Mouse (Mus musculus) hindlimb bud, embryonic 11.5 days (tissue): Measurements from ENCODE around the gene Eci2.
"Not testable (repeated sequence)": the region's sequence is repeated elsewhere in the genome, so short reads cannot be mapped to it uniquely, and the experiment has no call there.

ENCODE experiments used
- DNase-seq: peaks from one replicate; pipeline ENCODE4 v3.0.0-alpha.2; 2012; ENCODE audit warnings: low read depth, low spot score; ENCODE audit errors: extremely low spot score

Eci2 gene

GRCm38 (mm10) chr13:34993085-34993484 is 33.8 kb downstream of the Eci2 start:
- DNase-seq = no peak

DNA sequence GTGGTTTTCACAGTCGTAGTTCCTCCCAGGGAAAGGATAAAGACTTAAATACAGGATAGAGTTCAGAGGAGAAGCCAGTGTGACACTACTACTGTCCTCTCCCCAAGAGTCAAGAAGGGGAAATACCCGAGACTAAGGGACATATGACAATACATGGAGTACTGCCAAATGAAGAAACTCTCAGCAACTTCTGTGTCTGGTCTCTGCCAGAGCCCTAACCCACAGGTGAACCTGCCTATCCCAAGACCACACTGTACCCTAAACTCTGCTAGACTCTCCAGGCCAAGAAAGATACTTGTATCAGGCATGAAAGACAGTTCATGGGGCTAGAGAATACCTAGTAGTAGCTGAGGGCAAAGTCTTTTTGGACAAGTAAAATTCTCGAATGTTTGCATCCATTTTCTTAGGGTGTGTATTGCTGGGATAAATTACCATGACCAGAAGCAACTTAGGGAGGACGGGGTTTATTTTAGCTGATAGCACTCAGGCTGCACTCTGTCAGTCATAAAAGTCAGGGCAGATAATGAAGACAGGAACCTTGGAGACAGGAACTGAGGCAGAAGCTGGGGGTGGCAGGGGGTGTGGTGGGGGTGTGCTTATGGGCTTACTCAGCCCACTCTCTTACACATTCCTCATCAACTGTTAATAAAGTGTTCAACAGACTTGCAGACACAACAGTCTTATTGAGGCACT is 35.2 kb downstream of the Eci2 start:
- DNase-seq = no peak

DNA sequence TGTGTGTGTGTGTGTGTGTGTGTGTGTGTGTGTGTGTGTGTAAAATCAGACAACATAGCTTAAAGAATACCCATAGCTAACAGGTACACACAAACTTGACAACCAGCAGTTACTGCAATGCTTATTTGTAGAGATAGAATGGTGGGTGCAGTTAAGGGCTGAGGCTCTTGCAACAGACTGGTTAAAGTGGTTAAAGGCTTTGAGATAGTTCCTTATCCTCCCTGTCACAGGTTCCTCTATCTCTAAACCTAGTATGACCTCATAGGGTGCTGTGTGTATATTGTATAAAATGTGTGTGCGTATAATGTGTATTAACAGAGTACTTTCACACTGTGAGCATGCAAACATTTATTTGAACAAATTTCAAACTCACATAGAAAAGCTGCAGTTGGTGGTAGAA is 43.4 kb downstream of the Eci2 start:
- DNase-seq = not testable (repeated sequence)

DNA sequence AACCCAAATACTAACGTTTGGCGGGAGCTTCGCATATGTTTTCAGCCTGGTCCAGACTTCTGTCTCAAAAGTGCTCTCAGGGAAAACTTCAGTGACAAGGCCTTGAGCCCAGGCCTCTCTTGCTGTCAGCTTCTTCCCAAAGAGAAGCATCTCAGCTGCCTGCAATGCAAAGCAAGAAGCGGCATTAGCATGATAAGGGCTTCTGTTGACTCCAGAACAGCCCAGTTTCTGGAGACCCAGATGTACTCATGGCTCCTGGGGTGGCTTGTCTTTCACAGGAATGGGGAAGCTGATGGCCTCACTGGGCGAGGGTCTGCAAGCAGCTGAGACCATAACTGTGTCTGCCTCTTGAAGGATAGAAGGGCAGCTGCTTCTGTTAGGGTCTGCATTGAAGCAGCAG is 48.3 kb downstream of the Eci2 start:
- DNase-seq = not testable (repeated sequence)

- DNase-seq = no peak
These were observed 49.5 kb downstream of the Eci2 start for GRCm38 (mm10) chr13:34977410-34977809.

GRCm38 (mm10) chr13:34976116-34976515 is 50.8 kb downstream of the Eci2 start:
- no peak for DNase-seq

DNA sequence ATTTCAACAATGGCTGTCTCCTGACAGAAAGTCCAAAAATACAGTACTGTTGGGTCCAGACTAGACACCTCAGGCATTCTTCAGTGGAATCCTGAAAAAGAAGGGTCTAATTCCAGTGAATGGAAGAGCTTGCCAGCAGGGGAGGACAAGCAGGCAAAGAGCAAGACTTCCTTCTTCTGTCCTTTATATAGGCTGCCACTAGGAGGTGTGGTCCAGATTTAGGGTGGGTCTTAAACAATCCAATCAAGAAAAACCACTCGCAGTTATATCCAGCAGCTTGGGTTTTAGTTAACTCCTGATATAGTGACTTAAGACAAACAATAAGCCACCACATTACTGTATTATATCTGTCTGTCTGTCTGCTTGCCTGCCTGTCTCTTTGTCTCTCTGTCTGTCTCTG is 53.1 kb downstream of the Eci2 start:
- DNase-seq = no peak

DNA sequence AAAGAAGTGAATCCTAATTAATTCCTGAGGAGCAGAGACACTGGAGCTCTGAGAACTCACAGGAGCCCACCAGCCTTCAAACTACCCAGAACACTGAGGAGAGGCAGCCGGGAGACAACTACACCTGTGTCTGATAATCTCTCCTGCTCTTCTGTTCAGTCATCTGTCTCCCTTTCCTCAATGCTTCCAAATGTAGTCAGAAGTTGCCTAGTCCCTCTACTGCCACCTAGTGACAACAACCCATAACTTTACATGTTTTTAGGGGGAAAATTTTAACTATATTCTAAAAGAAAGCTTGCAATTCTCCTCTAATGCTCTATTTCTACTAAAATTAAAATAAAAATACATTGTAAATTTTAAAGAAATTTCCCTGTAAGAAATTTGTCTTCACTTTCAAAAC is 53.7 kb downstream of the Eci2 start:
- DNase-seq = no peak

- not testable (repeated sequence) for DNase-seq
These were observed 54.4 kb downstream of the Eci2 start for GRCm38 (mm10) chr13:34972456-34972855.

GRCm38 (mm10) chr13:34965647-34966046 is 61.2 kb downstream of the Eci2 start:
- DNase-seq = not testable (repeated sequence)

DNA sequence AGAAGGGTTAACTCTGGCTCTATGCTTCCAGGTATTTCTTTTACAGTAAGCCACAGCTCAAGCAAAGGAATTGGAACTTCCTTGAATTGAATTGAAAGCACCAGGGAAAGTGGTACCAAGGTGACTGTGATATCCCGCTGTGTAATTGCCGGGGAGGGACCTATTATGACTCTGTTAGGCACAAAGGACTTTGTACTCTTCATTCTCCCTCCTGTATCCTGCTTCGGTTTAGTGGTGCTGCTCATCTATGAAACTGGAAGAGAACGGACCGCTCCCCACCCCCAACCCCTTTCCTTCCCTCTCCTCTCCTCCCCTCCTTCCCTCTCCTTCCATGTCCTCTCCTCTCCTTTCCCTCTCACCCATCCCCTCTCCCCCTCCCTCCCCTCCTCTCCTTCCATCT is 62.0 kb downstream of the Eci2 start:
- no peak for DNase-seq

GRCm38 (mm10) chr13:34964419-34964818 is 62.5 kb downstream of the Eci2 start:
- DNase-seq = no peak

DNA sequence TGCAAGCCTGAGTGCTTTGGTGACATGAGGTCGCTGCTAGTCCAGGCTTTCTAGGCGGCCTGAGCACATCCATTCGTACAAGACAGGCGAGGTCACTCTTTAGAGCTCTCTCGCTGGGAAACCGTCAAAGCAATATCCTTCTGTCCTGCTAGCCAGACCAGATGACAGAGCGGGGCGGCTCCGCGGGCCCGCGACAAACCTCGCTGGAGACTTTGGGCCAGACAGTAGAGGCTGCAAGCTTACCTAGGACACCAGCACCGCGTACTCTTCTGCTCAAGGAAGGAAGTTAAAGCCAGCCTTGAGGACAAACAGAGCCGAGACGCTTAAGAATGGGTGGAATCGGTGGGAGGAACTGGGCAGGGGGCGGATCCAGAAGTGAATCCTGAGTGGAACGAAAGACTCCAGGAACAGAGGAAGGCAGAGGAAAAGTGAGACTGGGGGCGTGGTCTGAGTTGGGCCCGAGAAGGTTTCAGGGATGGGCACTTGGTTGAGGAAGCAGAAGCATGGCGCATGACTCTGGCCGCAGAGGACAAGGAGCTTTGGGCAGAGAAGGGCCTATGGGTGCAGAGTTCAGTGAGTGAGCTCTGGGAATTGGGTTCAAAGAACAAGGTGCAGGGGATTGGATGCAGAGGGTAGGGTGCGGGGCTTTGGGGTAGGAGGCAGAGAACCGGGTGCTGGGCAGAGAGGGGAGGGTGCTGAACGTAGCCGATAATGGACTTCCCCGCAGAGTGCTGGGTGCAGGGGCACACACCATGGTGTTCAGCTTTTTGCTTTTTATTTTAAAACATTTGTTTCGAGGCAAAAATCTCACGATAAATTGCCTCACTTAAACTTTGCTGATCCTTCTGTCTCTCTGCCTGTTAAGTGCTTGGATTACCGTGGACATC is 63.1 kb downstream of the Eci2 start, which contains the start of gene Eci3:
Gene Eci3, minus strand, starts transcription at position 300 of the 887 bp plus-strand sequence.
- no peak for DNase-seq

DNA sequence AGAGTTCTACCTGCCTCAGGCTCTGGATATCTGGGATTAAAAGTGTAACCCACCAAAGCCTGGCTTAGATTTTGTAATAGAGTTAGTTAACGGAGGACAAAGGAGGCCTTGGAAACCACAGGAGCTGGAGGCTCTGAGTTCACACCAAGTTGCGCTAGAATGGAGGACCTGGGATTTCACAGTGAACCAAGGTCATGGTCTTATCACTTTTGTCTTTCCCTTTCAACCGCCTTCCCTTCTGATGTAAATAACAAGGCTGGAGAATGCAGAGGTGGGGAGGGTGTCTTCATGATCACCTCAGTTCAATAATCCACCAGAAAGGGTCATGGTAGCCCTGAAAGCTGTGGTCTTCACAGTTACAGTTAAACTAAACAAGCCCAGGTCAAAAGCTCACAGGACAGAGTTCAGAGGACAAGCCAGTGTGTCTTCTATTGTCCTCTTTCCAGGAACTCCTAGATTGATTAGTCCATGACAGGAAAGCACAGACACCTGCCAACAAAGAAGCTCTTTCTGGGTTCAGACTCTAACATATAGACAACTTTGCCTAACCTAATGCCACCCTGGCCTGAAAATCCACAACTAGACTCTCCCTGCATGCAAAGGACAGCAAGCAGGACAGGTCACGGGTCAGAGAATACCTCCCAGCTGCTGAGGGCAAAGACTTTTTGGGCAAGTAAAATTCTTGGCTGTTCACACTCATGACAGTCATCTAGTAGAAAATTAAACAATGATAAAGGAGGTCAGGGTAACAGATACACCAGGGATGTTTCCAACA is 65.7 kb downstream of the Eci2 start:
- no peak for DNase-seq

- DNase-seq = not testable (repeated sequence)
These were observed 68.7 kb downstream of the Eci2 start for GRCm38 (mm10) chr13:34958158-34958557.

- no peak for DNase-seq
These were observed 70.0 kb downstream of the Eci2 start for GRCm38 (mm10) chr13:34956901-34957300.

DNA sequence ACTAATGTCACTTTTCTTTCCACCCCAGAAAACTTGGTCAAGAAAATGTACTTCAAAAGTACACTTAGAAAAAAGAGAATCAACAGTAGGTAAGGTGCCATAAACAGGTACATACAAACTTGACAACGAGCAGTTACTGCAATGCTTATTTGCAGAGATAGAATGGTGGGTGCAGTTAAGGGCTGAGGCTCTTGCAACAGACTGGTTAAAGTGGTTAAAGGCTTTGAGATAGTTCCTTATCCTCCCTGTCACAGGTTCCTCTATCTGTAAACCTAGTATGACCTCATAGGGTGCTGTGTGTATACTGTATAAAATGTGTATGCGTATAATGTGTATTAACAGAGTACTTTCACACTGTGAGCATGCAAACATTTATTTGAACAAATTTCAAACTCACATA is 75.5 kb downstream of the Eci2 start:
- not testable (repeated sequence) for DNase-seq

GRCm38 (mm10) chr13:34942370-34942769 is 84.5 kb downstream of the Eci2 start:
- no peak for DNase-seq

GRCm38 (mm10) chr13:34934931-34935644 is 91.8 kb downstream of the Eci2 start:
- no peak for DNase-seq
